Mouse (Mus musculus): ENCODE data around the gene Tfrc. TPM values are rescaled to one million over a fixed set of nuclear protein-coding genes. Genes with fewer than 3 reads are reported as not detected.

The Tfrc gene
- polyA plus RNA-seq, 1 experiment from 2014 or later = 14.6 TPM

DNA sequence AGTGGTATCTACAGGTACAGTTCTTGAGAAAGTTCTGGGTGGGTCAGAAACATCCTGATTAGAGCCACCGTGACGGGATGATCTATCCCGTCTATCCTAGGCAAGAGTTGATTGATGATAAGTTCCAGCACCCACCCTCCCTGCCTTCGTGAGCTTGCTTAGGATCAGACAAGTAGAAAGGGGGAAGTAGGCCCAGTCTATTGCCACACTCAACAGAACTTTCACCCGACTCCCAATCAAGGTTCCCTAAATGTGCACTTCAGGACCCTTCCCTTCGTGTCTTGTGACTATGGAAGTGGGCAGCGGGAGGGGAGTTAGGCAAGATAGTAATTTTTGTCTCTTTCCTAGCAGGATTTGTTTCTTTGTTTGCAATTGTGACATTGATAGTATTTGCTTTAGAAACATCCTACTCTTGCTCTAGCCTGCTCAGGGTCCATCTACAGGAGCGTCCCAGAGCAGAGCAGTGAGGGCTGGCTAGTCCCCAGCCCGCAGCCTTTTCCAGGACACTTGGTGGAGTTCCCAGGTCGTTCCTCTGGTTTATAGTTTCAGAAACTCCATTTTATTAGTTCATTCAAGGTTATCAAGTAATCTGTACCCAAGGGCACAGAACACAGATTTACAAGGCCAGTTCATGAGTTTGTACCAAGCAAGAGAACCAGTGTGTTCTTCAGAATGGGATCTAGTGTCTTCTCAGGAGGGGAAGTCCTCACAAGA lies 13.4 kb upstream of the Tfrc start:
- Histone ChIP-seq H3K4me1 (ENCODE audit: insufficient read depth, low read depth, low read length) (no peaks in the 10 kb centered on the region), H3K36me3 (ENCODE audit: insufficient read depth, low read length) (no peaks in the 10 kb centered on the region), H3K4me2 (replicated peaks; ENCODE audit: low read depth, low read length) (no peak overlapping the region), H3K9ac (replicated peaks; ENCODE audit: low read depth) (no peak overlapping the region), H3K27ac (ENCODE audit: low read length) (no peak overlapping the region), H3K9me3 (ENCODE audit: low read length) (no peaks in the 10 kb centered on the region), H3K4me3 (ENCODE audit: low read depth, low read length) (no peak overlapping the region), H3K27me3 (replicated peaks; ENCODE audit: insufficient read depth, low read length) (no peaks in the 10 kb centered on the region)
- TF ChIP-seq CTCF (IDR thresholded peaks at IDR 0.05) (no peak), EP300 (IDR thresholded peaks at IDR 0.05) (no peak)
- no peak for ATAC-seq
- DNase-seq (ENCODE audit: low spot score) = no peak
- WGBS = 79% methylated on average over 10 of the region's 10 CpGs

DNA sequence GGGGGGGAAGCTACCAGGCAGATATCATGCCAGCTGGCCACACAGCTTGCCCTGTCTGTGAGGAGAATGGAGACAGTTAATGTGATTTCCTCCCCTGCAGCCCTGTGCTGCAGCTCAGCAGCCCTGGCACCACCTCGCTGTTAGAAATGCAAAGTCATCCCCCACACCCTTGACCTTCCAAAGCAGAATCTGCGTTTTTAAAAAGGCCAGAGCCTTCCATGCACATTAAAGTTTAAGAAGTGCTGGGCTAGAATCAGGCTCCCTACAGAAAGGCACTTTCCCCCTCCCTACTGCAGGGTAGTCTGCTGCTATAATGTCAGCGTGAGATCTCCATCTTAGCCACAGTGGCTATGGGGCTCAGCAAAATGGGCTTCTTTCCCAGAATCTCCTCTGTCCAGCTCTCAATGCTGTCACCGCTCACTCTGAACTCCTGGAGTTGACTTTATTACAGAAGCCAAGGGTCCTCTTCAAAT lies 10.8 kb upstream of the Tfrc start:
- peak; percentile 61 for DNase-seq (ENCODE audit: low spot score)
- Histone ChIP-seq H3K4me1 (ENCODE audit: insufficient read depth, low read depth, low read length) (no peaks in the 10 kb centered on the region), H3K27me3 (replicated peaks; ENCODE audit: insufficient read depth, low read length) (no peaks in the 10 kb centered on the region), H3K27ac (ENCODE audit: low read length) (no peak overlapping the region), H3K4me3 (ENCODE audit: low read depth, low read length) (no peak overlapping the region), H3K9ac (replicated peaks; ENCODE audit: low read depth) (no peak overlapping the region), H3K4me2 (replicated peaks; ENCODE audit: low read depth, low read length) (no peak overlapping the region), H3K9me3 (ENCODE audit: low read length) (no peaks in the 10 kb centered on the region), H3K36me3 (ENCODE audit: insufficient read depth, low read length) (no peaks in the 10 kb centered on the region)
- WGBS = 27% methylated on average over 4 of the region's 4 CpGs
- TF ChIP-seq EP300 (IDR thresholded peaks at IDR 0.05) = no peak
- TF ChIP-seq CTCF (IDR thresholded peaks at IDR 0.05) = no peak
- 0 out of 2 replicates have a peak, but pooled peaks have one; percentile 16 for ATAC-seq

DNA sequence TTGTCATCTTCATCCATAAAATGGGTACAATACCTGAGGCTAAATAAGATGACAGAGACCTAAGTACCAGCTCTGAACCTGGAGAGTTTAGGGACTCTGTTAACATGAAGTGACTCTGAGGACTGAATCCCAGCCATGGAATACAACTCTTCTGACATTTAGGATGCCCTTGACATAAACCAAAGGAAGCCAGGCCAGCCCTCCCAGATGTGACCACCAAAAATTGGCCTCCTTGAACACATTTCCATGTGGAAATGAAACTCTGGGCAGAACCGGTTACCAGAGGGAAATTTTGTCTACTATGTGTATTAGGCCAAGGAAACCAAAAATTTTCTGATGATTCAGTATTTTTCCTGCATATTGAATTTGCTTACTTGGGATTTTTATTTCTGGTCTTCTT lies 9.6 kb upstream of the Tfrc start:
- TF ChIP-seq CTCF (IDR thresholded peaks at IDR 0.05) (no peak), EP300 (IDR thresholded peaks at IDR 0.05) (no peak)
- Histone ChIP-seq H3K36me3 (ENCODE audit: insufficient read depth, low read length) (no peaks in the 10 kb centered on the region), H3K4me1 (ENCODE audit: insufficient read depth, low read depth, low read length) (no peaks in the 10 kb centered on the region), H3K9ac (replicated peaks; ENCODE audit: low read depth) (no peak overlapping the region), H3K4me3 (ENCODE audit: low read depth, low read length) (no peak overlapping the region), H3K4me2 (replicated peaks; ENCODE audit: low read depth, low read length) (no peak overlapping the region), H3K9me3 (ENCODE audit: low read length) (no peaks in the 10 kb centered on the region), H3K27me3 (replicated peaks; ENCODE audit: insufficient read depth, low read length) (no peaks in the 10 kb centered on the region), H3K27ac (ENCODE audit: low read length) (no peak overlapping the region)
- DNase-seq (ENCODE audit: low spot score) (no peak), ATAC-seq (no peak)
- WGBS = 89% methylated on average over 1 of the region's 1 CpGs

DNA sequence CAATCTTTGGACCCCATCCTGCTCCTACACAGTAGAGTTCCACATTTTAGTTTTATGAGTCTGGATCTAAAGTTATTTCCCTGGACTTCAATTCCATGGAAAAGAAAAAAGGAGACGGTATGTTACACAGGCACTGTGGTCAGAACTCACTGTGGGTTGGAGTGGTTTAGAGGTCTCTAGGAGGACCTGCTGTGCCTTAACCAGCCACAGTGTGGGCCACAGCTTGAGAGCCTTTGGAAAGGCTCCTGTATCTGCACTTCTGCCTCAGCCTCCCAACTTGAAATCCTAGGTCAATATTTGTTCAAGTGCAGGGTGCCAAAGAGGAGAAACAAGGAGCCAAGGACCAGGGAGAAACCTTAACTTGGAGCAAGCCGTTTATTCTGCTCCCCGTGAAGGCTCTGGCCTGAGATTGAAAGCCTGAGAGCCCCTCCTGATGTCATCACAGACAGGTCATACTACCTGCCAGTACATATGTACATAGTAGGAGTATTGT lies 6.5 kb upstream of the Tfrc start:
- DNase-seq (ENCODE audit: low spot score) (peak; percentile 56), ATAC-seq (peak; percentile 60; the same call in 1 of the 2 replicates)
- WGBS = 56% methylated on average over 3 of the region's 3 CpGs
- H3K27ac ChIP-seq (ENCODE audit: low read length) = no peak overlapping the region
- H3K9me3 ChIP-seq (ENCODE audit: low read length) = no peaks in the 10 kb centered on the region
- H3K4me3 ChIP-seq (ENCODE audit: low read depth, low read length) = no peak overlapping the region
- no peaks in the 10 kb centered on the region for H3K36me3 ChIP-seq (ENCODE audit: insufficient read depth, low read length)
- TF ChIP-seq EP300 (IDR thresholded peaks at IDR 0.05) = no peak
- TF ChIP-seq CTCF (IDR thresholded peaks at IDR 0.05) = no peak
- no peaks in the 10 kb centered on the region for H3K27me3 ChIP-seq (replicated peaks; ENCODE audit: insufficient read depth, low read length)
- no peak overlapping the region for H3K4me2 ChIP-seq (replicated peaks; ENCODE audit: low read depth, low read length)
- H3K9ac ChIP-seq (replicated peaks; ENCODE audit: low read depth) = no peak overlapping the region
- H3K4me1 ChIP-seq (ENCODE audit: insufficient read depth, low read depth, low read length) = no peaks in the 10 kb centered on the region

DNA sequence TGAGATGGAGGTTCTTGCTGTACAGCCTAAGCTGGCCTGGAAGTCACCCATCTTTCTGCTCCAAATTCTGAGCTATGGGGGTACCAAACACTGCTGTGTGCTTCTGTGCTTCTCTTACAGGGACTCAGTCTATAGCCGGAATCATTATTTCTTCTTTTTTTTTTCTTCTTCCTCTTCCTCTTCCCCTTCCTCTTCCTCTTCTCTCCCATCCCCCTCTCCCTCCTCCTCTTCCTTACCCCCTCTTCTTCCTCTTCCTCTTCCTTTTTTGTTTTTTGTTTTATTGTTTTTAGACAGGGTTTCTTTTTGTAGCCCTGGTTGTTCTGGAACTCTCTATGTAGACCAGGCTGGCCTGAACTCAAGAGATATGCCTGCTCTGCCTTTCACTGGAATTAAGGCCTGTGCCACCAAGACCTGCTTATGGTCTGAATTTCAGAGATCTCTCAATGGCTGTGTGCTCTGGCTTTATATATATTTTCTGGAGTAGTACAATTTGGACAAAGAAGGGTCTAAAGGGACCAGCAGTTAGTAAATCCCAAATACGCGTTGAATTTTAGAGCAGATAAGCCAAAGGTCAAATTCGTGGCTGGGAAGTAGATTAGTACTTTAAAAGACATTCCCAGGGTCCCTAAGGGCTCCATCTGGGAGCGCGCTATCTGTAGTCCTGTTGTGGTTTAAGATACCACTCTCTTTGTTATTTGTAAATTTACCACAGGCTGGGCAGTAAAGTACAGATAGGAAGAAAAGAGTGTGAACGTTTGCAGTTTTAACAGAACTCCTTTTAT lies 967 bp upstream of the Tfrc start:
- DNase-seq (ENCODE audit: low spot score) = no peak

DNA sequence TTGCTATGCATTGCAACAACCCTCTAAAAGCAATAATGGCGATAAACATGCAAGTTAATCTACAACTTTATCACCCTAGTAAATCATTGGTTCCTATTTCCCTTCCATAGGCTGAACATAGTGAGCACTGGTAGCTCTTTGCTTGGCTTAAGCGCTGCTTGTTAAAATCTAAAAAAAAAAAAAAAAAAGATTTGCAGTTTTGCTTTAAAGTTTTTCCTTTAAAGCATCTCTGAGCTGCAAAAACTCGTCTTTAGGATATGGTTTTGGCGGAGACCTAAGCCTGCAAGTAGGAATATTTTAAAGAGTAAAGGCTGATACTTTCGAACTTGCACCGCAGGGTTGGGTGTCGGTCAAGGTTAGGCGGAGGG lies 392 bp upstream of the Tfrc start:
- 0 out of 2 replicates have a peak overlapping the region, but pooled peaks have one; percentile 6 for H3K27ac ChIP-seq (ENCODE audit: low read length)
- DNase-seq (ENCODE audit: low spot score) (no peak), ATAC-seq (no peak)
- H3K36me3 ChIP-seq (ENCODE audit: insufficient read depth, low read length) = no peaks in the 10 kb centered on the region
- H3K4me1 ChIP-seq (ENCODE audit: insufficient read depth, low read depth, low read length) = peaks cover 5% of the 10 kb centered on the region; the same call in 1 of the 2 replicates
- TF ChIP-seq EP300 (IDR thresholded peaks at IDR 0.05) (no peak), CTCF (IDR thresholded peaks at IDR 0.05) (no peak)
- peak overlapping the region; percentile 66 for H3K4me3 ChIP-seq (ENCODE audit: low read depth, low read length)
- no peaks in the 10 kb centered on the region for H3K27me3 ChIP-seq (replicated peaks; ENCODE audit: insufficient read depth, low read length)
- H3K9me3 ChIP-seq (ENCODE audit: low read length) = no peaks in the 10 kb centered on the region
- 6% methylated on average over 8 of the region's 8 CpGs for whole genome bisulfite sequencing
- H3K9ac ChIP-seq (replicated peaks; ENCODE audit: low read depth) = no peak overlapping the region
- peak overlapping the region; percentile 84 for H3K4me2 ChIP-seq (replicated peaks; ENCODE audit: low read depth, low read length)

More for the DNA sequence above, 967 bp upstream of the Tfrc start:
- H3K36me3 ChIP-seq (ENCODE audit: insufficient read depth, low read length) = no peaks in the 10 kb centered on the region
- no peak overlapping the region for H3K9ac ChIP-seq (replicated peaks; ENCODE audit: low read depth)
- H3K4me1 ChIP-seq (ENCODE audit: insufficient read depth, low read depth, low read length) = peaks cover 5% of the 10 kb centered on the region; the same call in 1 of the 2 replicates
- TF ChIP-seq CTCF (IDR thresholded peaks at IDR 0.05) = no peak
- TF ChIP-seq EP300 (IDR thresholded peaks at IDR 0.05) = no peak
- no peaks in the 10 kb centered on the region for H3K9me3 ChIP-seq (ENCODE audit: low read length)
- H3K4me2 ChIP-seq (replicated peaks; ENCODE audit: low read depth, low read length) = 0 out of 2 replicates have a peak overlapping the region, but pooled peaks have one; percentile 84
- no peak for ATAC-seq
- H3K4me3 ChIP-seq (ENCODE audit: low read depth, low read length) = no peak overlapping the region
- H3K27me3 ChIP-seq (replicated peaks; ENCODE audit: insufficient read depth, low read length) = no peaks in the 10 kb centered on the region
- H3K27ac ChIP-seq (ENCODE audit: low read length) = no peak overlapping the region
- WGBS = 51% methylated on average over 7 of the region's 7 CpGs
